Mouse (Mus musculus): ENCODE data around the gene Rbm11. TPM values are rescaled to one million over a fixed set of nuclear protein-coding genes. Genes with fewer than 3 reads are reported as not detected.

Rbm11 gene
- not detected for polyA plus RNA-seq (2014; fragmentation: Illumina TruSeq; extraction: RNeasy Lipid Tissue Mini Kit (QIAGEN cat#74804); ENCODE audit: low read depth, low replicate concordance)

DNA sequence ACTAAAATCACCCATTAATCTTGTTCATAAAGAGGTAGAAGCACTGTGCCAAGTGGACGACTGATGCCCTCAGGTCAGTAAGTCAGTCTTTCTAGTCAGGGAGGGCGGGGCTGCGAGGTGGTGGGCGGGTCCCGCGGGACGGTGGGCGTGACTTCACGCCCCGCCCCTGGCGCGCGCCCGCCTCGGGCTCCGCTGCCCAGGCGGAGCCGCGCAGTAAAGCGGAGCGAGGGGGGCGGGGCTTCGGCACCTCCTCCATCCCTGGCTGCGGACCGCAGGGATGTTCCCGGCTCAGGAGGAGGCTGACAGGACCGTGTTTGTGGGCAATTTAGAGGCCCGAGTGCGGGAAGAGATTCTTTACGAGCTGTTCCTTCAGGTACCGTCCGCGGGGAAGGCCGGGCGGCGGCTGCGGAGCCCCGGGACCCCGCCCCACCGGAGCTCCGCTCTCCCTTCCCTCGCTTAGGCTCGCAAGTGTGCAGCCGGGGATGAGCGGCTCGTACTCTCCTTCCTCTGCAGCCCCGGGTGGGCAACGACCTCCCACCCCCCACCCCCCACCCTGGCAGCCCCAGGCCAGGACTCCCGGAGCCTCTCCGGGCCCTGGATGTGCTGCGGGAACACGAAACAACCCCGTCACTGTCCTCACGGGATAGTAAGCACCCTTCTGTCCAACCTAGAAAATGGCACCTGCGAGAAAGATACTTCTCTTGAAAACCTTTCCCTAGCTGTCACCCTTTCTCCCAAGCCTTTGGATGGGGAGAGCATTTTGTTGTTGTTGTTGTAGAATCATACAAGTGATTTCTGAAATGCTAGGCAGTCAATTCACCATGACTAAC is at the start of gene Rbm11:
Rbm11 (plus strand) TSS at position 174 of the 830 bp plus-strand sequence.

GRCm38 (mm10) chr16:75585961-75586360 is 6.7 kb upstream of the Rbm11 start, which contains the start of gene Lipi:
TSS of gene Lipi (minus strand) at chr16:75586061.

Other genes with a start within 250 kb of the Rbm11 start
- gene Lipi, start 6.8 kb upstream of the Rbm11 start, polyA plus RNA-seq (2014; fragmentation: Illumina TruSeq; extraction: RNeasy Lipid Tissue Mini Kit (QIAGEN cat#74804); ENCODE audit: low read depth, low replicate concordance): not detected
- 10.8 TPM for gene Hspa13, start 174.3 kb downstream of the Rbm11 start, polyA plus RNA-seq (2014; fragmentation: Illumina TruSeq; extraction: RNeasy Lipid Tissue Mini Kit (QIAGEN cat#74804); ENCODE audit: low read depth, low replicate concordance)

Data from heart, adult 10 weeks (tissue).